Mouse (Mus musculus) T-helper 17 cell (primary cell): ENCODE measurements at regions not wholly inside any gene's neighbourhood (a gene's known extent, or its start where the extent isn't known, plus 50 kb on each side); places are given as distances from the start of the nearest gene placed in this dataset.

Experiments used
- in situ Hi-C, 2 experiments: fragments of 300-600 bp; cut with MboI, MseI; formaldehyde crosslinking; loops; 1 replicate in 1 of 2; 2 replicates in 1 of 2; pipeline ENCODE4 v1.15.1; 2025; ENCODE audit warnings: high pct_unique_total_duplicates in 2 of 2

GRCm38 (mm10) chr9:117872021-117872386 lies 168.3 kb upstream of the Azi2 start:
- in situ Hi-C loops: no loop called here

DNA sequence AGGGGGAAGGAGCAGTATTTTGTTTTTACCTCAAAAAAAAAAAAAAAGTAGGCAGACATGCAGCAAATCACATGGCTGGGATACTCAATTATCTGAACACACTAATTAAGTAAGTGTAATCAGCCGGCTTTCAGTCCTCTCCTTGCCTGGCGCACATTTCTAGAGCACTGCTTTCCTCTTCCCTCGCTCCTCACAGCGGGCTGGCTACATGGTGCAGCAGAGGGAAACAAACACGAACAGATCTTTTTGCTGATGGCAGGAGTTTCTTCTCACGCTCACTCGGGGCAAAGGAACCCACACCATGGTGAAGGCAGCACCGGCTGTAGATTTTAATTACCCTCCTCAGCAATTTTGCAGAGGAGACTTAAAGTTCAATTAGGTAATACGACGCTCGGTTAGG lies 169.7 kb upstream of the Azi2 start:
- in situ Hi-C loops: no loop called here

- in situ Hi-C loops: loop anchor here in 1 of 2 experiments (10.0 kb wide), 1 partner anchor 171 kb away; no protein-coding TSS in a partner anchor
These were observed 176.4 kb upstream of the Azi2 start for GRCm38 (mm10) chr9:117863944-117864343.

DNA sequence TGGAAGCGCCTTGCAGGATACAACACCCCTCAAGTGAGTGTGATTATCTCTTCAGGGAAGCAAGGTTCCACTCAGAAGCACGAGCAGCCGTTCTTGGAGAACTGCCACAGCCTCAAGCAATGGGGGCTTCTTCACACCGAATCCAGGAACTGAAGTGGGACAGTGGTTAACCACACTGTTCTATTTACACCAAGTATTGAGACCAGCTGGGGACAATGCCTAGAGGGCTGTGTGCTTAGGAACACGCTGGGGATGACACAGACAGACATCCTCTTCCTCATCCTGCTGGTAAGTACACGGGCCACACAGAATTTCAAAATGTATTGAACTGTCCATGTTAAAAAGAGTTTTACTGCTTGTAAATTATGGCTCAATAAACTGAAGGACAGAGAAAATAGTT lies 177.0 kb upstream of the Azi2 start:
- in situ Hi-C loops: loop anchor here in 1 of 2 experiments (10.0 kb wide), 1 partner anchor 171 kb away; no protein-coding TSS in a partner anchor

DNA sequence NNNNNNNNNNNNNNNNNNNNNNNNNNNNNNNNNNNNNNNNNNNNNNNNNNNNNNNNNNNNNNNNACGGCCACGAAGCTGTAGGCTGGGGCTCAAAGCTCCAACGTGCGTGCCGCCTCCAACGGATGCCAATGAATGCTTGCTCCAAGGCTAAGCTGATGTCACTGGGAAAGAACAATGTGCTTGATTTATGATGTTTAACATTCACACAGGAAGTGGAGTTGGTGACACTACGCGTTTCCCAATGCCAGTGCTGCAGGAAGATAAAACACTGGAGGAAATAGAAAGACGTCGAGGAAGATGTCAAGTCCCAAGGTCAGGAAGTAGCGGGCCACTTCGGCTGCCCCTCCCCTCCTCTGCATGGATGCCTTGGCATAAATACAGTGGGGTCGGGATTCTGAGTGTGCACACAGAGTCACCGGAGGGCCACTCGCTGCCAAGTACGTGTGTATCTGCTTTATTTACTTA lies 180.7 kb upstream of the Azi2 start:
- in situ Hi-C loops: loop anchor here in 1 of 2 experiments (10.0 kb wide), 1 partner anchor 175 kb away; no protein-coding TSS in a partner anchor

DNA sequence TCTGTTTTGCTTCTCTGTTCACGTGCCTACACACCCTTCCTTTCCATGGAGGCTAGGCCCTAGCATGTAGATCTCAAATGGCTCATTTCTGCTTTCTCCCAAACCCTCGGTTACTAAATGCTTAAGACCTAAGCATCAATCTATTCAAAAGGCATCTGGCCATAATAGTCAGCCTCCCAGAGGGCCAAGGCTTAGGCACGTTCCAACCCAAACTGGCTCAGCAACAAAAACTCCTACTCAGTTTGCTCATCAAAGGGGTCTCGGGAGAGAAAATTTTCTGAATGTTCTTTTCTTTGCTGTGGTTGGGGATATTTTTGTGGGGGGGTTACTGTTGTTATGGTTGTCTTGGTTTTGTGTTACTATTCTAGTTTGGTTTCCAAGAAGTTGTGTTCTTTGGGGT lies 196.8 kb upstream of the Azi2 start:
- in situ Hi-C loops: loop anchor here in 1 of 2 experiments (10.0 kb wide), 1 partner anchor 1561 kb away; the partner anchor contains the start of gene Acvr2b

- in situ Hi-C loops: no loop called here
These were observed 203.5 kb upstream of the Azi2 start for GRCm38 (mm10) chr9:117836696-117837380.

DNA sequence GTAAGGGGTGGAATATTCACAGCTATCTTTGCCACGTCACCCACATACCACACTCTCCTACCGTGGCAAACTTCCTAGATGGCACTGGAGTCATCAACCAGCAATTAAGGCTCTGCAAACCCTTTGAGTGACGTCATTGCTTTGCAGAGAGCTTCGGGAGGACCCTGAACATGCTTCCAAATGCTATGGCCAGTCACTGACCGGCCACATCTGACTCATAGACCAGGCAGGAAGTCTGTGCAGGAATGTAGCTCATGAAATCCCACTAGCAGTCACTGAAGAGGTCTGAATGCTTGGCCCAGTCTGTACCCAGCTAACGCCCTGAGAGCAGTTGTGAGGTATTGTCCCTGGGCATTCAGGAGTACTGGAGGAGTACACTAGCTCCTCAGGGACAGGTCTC lies 203.9 kb upstream of the Rbms3 start:
- in situ Hi-C loops: no loop called here

GRCm38 (mm10) chr9:117814661-117815060 lies 184.9 kb upstream of the Rbms3 start:
- in situ Hi-C loops: no loop called here

DNA sequence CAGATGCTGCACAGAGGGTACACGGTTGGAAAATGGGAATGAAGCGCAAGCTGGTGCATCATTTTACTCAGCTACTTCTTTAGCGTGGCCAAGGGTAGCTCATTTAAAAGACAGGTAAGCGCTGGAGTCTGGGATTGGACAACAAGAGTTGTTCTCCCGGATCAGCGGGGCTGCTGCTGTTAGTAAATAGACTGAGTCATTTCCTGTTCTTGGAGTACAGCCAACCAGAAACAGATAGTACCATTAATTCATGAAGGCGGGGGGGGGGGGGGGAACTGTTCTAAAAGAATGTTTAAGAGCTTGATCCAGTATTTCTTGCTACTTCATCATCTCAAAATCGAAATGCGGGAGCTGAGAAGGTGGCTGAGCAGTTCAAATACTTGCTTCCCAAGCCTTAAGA lies 183.5 kb upstream of the Rbms3 start:
- in situ Hi-C loops: no loop called here

- in situ Hi-C loops: no loop called here
These were observed 176.1 kb upstream of the Rbms3 start for GRCm38 (mm10) chr9:117805812-117806211.

- in situ Hi-C loops: no loop called here
These were observed 154.5 kb upstream of the Rbms3 start for GRCm38 (mm10) chr9:117784186-117784591.

DNA sequence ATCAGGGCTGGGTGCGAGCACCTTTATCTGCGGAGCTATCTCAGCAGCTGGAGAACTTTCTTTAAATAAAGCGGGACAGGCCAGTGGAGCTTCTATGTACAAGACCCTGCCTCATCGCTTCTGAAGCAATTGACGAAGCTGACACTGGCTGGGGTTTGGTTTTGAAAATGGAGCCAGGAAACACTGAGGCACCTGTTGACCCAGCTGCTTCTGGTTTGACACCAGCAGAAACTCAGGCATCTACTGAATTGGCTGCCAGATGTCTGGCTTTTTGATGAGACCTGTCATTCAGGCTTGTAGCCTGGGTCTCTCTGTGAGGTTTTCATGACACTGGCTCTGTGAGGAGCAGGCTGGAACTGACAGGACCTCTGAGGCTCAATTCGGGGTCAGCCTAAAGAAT lies 124.9 kb upstream of the Rbms3 start:
- in situ Hi-C loops: no loop called here

GRCm38 (mm10) chr9:117753466-117753865 lies 123.8 kb upstream of the Rbms3 start:
- in situ Hi-C loops: no loop called here

DNA sequence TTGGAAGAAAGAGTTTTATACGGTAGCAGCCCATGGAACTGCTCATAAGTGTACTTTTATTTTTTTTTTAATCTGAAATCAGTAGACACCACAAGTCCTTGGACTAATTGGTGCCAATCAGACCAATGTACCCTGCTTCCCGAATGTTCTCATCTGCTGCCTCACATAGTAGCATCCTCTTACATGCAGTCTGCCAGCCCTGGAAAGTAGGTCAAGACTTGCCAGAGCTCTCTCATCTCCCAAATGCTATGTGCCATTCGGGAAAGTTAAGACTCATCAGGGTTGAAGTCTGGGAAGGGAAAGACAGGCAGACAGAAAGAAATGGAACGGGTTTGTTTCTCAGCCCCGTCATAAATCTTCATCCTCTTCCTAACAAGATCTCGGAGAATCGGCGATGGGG lies 115.2 kb upstream of the Rbms3 start:
- in situ Hi-C loops: no loop called here

GRCm38 (mm10) chr9:117729366-117729765 lies 99.7 kb upstream of the Rbms3 start:
- in situ Hi-C loops: no loop called here

- in situ Hi-C loops: no loop called here
These were observed 90.5 kb upstream of the Rbms3 start for GRCm38 (mm10) chr9:117720161-117720598.

DNA sequence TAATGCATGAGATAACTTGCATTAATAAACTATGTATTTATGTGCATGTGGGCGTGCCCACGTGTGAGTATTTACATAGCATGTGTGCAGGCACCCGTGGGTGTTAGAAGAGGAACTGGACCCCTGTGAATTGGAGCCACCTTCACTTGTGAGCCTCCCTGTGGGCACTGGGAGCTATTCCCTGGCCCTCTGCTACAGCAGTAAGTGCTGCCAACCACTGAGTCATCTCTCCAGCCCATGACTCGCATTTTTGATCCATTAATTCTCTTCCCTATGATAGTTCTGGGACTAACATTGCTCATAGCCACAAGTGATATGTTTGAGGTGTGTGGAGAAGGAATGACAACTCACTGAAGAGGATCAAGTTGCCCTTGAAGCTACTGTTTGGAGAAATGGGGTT lies 87.6 kb upstream of the Rbms3 start:
- in situ Hi-C loops: no loop called here

DNA sequence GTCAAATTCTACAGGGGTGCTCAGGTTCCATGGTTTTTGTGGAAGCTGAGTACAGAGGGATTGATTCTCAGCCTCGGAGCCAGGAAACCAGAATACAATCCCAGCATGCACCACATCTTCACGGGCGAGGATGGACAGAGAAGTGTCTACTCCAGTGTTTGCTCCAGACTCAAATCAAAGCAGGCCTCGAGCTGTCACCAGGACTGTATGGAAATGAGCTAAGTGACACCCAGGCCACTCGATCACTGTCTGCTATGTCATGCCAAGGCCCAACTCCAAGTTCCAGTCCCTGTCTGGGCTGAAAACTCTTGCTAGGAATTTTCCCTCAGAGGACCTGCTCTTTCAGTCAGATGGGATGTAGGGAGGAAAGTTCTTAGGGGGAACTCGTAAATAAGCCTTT lies 86.8 kb upstream of the Rbms3 start:
- in situ Hi-C loops: no loop called here

DNA sequence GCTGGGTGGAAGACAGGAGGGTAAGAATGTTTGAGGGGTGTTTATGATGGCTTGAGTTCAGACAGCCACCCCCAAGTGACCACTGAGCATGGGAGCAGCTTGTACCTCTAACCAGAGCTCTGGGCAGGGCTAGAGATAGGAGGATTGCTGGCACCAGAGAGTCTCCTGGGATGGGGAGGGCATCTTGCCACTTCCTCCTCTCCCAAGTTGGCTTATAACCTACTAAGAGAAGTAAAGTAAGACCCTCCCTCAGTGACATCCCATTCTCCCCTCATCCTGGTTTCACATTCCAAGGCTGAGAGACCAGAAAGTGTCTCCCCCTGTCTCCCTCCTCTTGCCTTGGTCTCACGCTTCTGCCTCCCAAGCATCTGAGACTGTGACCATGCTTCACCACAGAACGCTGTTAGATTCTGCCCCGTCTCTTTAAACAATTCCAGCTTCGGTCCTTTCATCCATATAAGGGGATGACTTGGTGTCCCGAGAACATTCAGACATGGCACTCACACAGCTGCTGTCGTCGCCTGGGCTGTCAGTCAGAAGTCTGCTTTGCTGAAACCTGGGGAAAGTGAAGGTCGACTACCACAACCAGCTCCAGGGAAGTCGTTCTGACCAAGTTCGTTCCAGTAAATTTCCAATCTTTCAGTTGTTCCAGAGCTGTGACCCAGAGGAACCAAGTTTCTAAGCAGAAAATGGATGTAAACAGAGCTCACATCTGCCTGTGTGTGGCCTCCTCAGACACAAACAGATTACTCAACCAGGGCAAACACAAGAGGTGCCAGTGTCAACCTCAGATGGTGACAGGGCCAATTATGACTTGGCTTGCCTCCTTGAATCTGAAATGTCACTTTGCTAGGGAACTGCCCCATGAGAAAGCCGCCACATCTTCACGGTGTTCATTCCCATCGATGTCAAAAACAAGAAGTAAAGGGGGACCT lies 85.3 kb upstream of the Rbms3 start:
- in situ Hi-C loops: no loop called here

DNA sequence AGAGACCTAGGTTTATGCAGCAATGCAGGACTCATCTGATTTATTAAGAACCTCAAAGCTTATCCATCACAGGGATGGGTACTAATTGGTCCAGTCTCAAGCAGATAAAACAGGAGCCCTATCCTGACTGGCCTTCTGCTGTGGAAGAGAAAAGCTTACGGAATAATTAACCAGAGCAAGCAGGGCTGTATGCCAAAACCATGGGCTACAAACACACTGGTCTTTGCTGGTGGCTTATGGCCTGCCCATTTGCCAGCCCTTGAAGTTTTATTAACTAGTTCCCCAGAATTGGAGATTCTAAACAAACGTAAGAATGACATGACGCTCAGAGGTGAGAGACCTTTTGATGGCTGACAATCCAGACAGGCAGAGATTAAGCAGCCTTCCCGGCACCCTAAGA lies 83.4 kb upstream of the Rbms3 start:
- in situ Hi-C loops: no loop called here

DNA sequence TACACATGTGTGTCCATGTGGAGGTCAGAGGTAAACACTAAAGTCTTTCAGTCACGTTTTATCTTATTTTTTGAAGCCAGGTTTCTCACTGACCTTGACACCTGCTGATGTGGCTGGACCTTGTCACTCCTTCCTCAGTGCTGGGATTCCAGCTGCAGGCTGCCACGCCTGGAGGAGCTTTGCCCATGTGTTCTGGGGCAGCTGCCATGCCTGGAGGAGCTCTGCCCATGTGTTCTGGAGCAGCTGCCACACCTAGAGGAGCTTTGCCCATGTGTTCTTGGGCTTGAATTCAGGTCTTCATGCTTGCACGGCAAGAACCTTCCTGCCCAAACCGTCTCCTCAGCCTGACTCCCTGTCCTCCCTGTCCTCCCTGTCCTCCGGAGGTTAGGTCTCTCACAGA lies 82.1 kb upstream of the Rbms3 start:
- in situ Hi-C loops: no loop called here
